Mouse (Mus musculus): Measurements from ENCODE around the gene Slc12a1.

GRCm38 (mm10) chr2:125249339-125249738 is 97.0 kb downstream of the Slc12a1 start:
- no peak for TF ChIP-seq POLR2A (IDR thresholded peaks at IDR 0.05; ENCODE audit: insufficient read length, low read depth)
- TF ChIP-seq POLR2AphosphoS2 (IDR thresholded peaks at IDR 0.05; ENCODE audit: insufficient read length, low read depth), result no peak
- TF ChIP-seq CEBPB (IDR thresholded peaks at IDR 0.05; ENCODE audit: insufficient read depth, poor library complexity, severe bottlenecking), result no peak
- no peak for TF ChIP-seq E2F4 (IDR thresholded peaks at IDR 0.05; ENCODE audit: insufficient read depth)
- TF ChIP-seq MYOD1 (IDR thresholded peaks at IDR 0.05; ENCODE audit: control insufficient read depth in 1 of 3, insufficient read length in 2 of 3, low read depth in 2 of 3), result no peak
- TF ChIP-seq MYOG (IDR thresholded peaks at IDR 0.05; ENCODE audit: control insufficient read depth in 1 of 3, insufficient read depth in 1 of 3, insufficient read length in 2 of 3, low read depth in 2 of 3), result no peak
- no peak for TF ChIP-seq USF1 (IDR thresholded peaks at IDR 0.05; ENCODE audit: low read depth)
- no peak for TF ChIP-seq MAX (IDR thresholded peaks at IDR 0.05; ENCODE audit: low read depth)
- TF ChIP-seq TCF12 (IDR thresholded peaks at IDR 0.05; ENCODE audit: insufficient read depth, poor library complexity, severe bottlenecking), result no peak
- TF ChIP-seq REST (IDR thresholded peaks at IDR 0.05; ENCODE audit: insufficient read depth, insufficient read length), result no peak
- no peak for TF ChIP-seq TCF3 (IDR thresholded peaks at IDR 0.05; ENCODE audit: insufficient read length, low read depth)
